Mouse (Mus musculus) layer of hippocampus, adult 9-10 months (tissue): Measurements from ENCODE around the gene Kcnq4.

Source experiments
- DNase-seq: peaks from one replicate; pipeline ENCODE4 v3.0.0; 2022; ENCODE audit warnings: low spot score

The Kcnq4 gene

GRCm38 (mm10) chr4:120725516-120726090, 22.8 kb downstream of the Kcnq4 start:
- no peak for DNase-seq

- DNase-seq = no peak
Measured at GRCm38 (mm10) chr4:120721574-120721973, 26.8 kb downstream of the Kcnq4 start.

- no peak for DNase-seq
Measured at GRCm38 (mm10) chr4:120719152-120719551, 29.3 kb downstream of the Kcnq4 start.

GRCm38 (mm10) chr4:120717591-120717990, 30.8 kb downstream of the Kcnq4 start:
- DNase-seq = no peak

GRCm38 (mm10) chr4:120716765-120717164, 31.6 kb downstream of the Kcnq4 start:
- no peak for DNase-seq

- DNase-seq = no peak
Measured at GRCm38 (mm10) chr4:120716141-120716571, 32.3 kb downstream of the Kcnq4 start.

GRCm38 (mm10) chr4:120713856-120714497, 34.4 kb downstream of the Kcnq4 start:
- no peak for DNase-seq

- DNase-seq = no peak
Measured at GRCm38 (mm10) chr4:120713021-120713420, 35.4 kb downstream of the Kcnq4 start.

- DNase-seq = no peak
Measured at GRCm38 (mm10) chr4:120712236-120712635, 36.2 kb downstream of the Kcnq4 start.

- DNase-seq = no peak
Measured at GRCm38 (mm10) chr4:120702511-120702910, 45.9 kb downstream of the Kcnq4 start.

GRCm38 (mm10) chr4:120702056-120702455, 46.4 kb downstream of the Kcnq4 start:
- DNase-seq = no peak

- DNase-seq = no peak
Measured at GRCm38 (mm10) chr4:120701180-120701579, 47.2 kb downstream of the Kcnq4 start.

- DNase-seq = no peak
Measured at GRCm38 (mm10) chr4:120697799-120698484, 50.5 kb downstream of the Kcnq4 start.

- DNase-seq = no peak
Measured at GRCm38 (mm10) chr4:120697353-120697752, 51.1 kb downstream of the Kcnq4 start.

- no peak for DNase-seq
Measured at GRCm38 (mm10) chr4:120692717-120693116, 55.7 kb downstream of the Kcnq4 start.

GRCm38 (mm10) chr4:120689317-120689716, 59.1 kb downstream of the Kcnq4 start:
- no peak for DNase-seq

- no peak for DNase-seq
Measured at GRCm38 (mm10) chr4:120687282-120687681, 61.1 kb downstream of the Kcnq4 start.

GRCm38 (mm10) chr4:120683278-120683997, 65.0 kb downstream of the Kcnq4 start:
- DNase-seq = no peak

GRCm38 (mm10) chr4:120682168-120682567, 66.2 kb downstream of the Kcnq4 start:
- no peak for DNase-seq

- DNase-seq = no peak
Measured at GRCm38 (mm10) chr4:120680953-120681352, 67.5 kb downstream of the Kcnq4 start.

- no peak for DNase-seq
Measured at GRCm38 (mm10) chr4:120675640-120676039, 72.8 kb downstream of the Kcnq4 start.

- DNase-seq = no peak
Measured at GRCm38 (mm10) chr4:120674775-120675451, 73.5 kb downstream of the Kcnq4 start.
